19 mouse cellular contexts compared by ENCODE assay signal in the genomic region with DNA sequence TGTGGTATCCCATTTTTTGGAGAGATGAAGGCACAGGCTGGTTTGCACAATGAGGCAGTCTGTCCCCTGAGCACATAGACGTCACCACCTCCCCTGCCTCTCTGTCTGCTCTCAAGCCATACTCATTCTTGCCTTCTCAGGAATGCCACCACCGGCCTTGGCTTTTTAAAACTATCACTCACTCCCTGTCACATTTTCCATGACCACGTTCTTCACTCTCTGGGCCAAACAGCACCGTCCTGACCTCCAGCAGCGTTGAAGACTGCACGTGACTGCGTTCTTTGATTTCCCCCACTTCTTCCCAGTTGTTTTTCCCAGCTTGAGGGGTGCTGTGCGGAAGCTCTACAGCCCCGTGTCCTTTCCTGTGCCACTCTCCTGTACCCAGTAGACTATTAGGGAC.
A peak's percentile ranks its signal among the peaks of the same experiment; 100 is the strongest.
DNase-seq lines count a peak whose midpoint lies in the region; ATAC-seq lines count a peak whose summit lies in the region.
"Had no signal": no experiment of that assay in that cellular context is flagged by ENCODE, and none has a peak within 500 bp of the region (broad histone marks: within the 10 kb centered on the region; RNA-seq: fewer than 3 reads in every experiment).

No protein-coding gene starts in this region.

- no peaks in the 10 kb centered on the region for H3K27me3 ChIP-seq in lung, embryonic 16.5 days (ENCODE audit: control insufficient read depth, insufficient read depth, low read depth, low read length)
- H3K27me3 ChIP-seq in heart, embryonic 10.5 days (ENCODE audit: insufficient read depth, poor library complexity, severe bottlenecking), result no peaks in the 10 kb centered on the region
- H3K27me3 ChIP-seq in hindbrain, embryonic 13.5 days, result no peaks in the 10 kb centered on the region
- H3K27me3 ChIP-seq: intestine, embryonic 15.5 days; limb, embryonic 13.5 days; neural tube, embryonic 12.5 days had no signal

- no peak overlapping the region for H3K9ac ChIP-seq in lung, embryonic 16.5 days (ENCODE audit: low read length)
- no peak overlapping the region for H3K9ac ChIP-seq in hindbrain, embryonic 13.5 days
- H3K9ac ChIP-seq: intestine, embryonic 15.5 days; limb, embryonic 13.5 days; neural tube, embryonic 12.5 days had no signal

- no peaks in the 10 kb centered on the region for H3K36me3 ChIP-seq in lung, embryonic 16.5 days (ENCODE audit: control insufficient read depth, insufficient read depth, low read length)
- no peaks in the 10 kb centered on the region for H3K36me3 ChIP-seq in heart, embryonic 10.5 days
- no peaks in the 10 kb centered on the region for H3K36me3 ChIP-seq in hindbrain, embryonic 13.5 days
- H3K36me3 ChIP-seq: intestine, embryonic 15.5 days; limb, embryonic 13.5 days; neural tube, embryonic 12.5 days had no signal

- peak; percentile 92 to 96 for DNase-seq in adrenal gland, adult (ENCODE audit: inconsistent age in 2 of 2, low spot score in 1 of 2)
- DNase-seq in adrenal gland, postnatal 4 days (ENCODE audit: low spot score in 2 of 2), result no peak
- DNase-seq in lung, postnatal 14 days, result no peak
- peak; percentile 85 for DNase-seq in heart, embryonic 10.5 days (ENCODE audit: low spot score)
- peak; percentile 62 for DNase-seq in heart, postnatal 4 days
- DNase-seq in spleen, adult 18-20 months, result no peak
- DNase-seq: cerebellum, adult 9-10 months; gastrocnemius, adult 2 months had no signal

- WGBS in lung, embryonic 16.5 days, result 24% methylated on average over 9 of the region's 9 CpGs
- WGBS in heart, embryonic 10.5 days, result 23% methylated on average over 9 of the region's 9 CpGs
- 72% methylated on average over 9 of the region's 9 CpGs for WGBS in hindbrain, embryonic 13.5 days

- 0 out of 2 replicates have a peak, but pooled peaks have one; percentile 9 for ATAC-seq in lung, embryonic 16.5 days (ENCODE audit: low read depth)
- no peak for ATAC-seq in hindbrain, embryonic 13.5 days (ENCODE audit: low FRiP score)
- ATAC-seq: activated CD4-positive, CD25-positive, alpha-beta regulatory T cell, adult 4 months; forebrain, embryonic 16.5 days; intestine, embryonic 15.5 days had no signal

- no peak overlapping the region for H3K27ac ChIP-seq in lung, embryonic 16.5 days (ENCODE audit: low read length)
- peak overlapping the region; percentile 81 for H3K27ac ChIP-seq in heart, embryonic 10.5 days
- H3K27ac ChIP-seq in hindbrain, embryonic 13.5 days, result no peak overlapping the region
- H3K27ac ChIP-seq: gastrocnemius, adult 2 months; intestine, embryonic 15.5 days; kidney, postnatal 0 days; layer of hippocampus, adult 2 months; left cerebral cortex, adult 2 months; limb, embryonic 13.5 days; neural tube, embryonic 12.5 days had no signal

- H3K4me3 ChIP-seq in lung, embryonic 16.5 days (ENCODE audit: low read length), result no peak overlapping the region
- no peak overlapping the region for H3K4me3 ChIP-seq in heart, embryonic 10.5 days
- H3K4me3 ChIP-seq in hindbrain, embryonic 13.5 days, result no peak overlapping the region
- H3K4me3 ChIP-seq: gastrocnemius, adult 2 months; intestine, embryonic 15.5 days; layer of hippocampus, adult 2 months; left cerebral cortex, adult 2 months; limb, embryonic 13.5 days; megakaryocyte, embryonic 14.5 days; neural tube, embryonic 12.5 days had no signal

- no peak overlapping the region for H3K4me2 ChIP-seq in lung, embryonic 16.5 days (ENCODE audit: low read depth, low read length)
- H3K4me2 ChIP-seq in hindbrain, embryonic 13.5 days, result no peak overlapping the region
- H3K4me2 ChIP-seq: intestine, embryonic 15.5 days; limb, embryonic 13.5 days; neural tube, embryonic 12.5 days had no signal

- no peaks in the 10 kb centered on the region for H3K9me3 ChIP-seq in lung, embryonic 16.5 days (ENCODE audit: control insufficient read depth, low read length)
- no peaks in the 10 kb centered on the region for H3K9me3 ChIP-seq in heart, embryonic 10.5 days
- H3K9me3 ChIP-seq in hindbrain, embryonic 13.5 days, result no peaks in the 10 kb centered on the region
- H3K9me3 ChIP-seq: intestine, embryonic 15.5 days; limb, embryonic 13.5 days; megakaryocyte, embryonic 14.5 days; neural tube, embryonic 12.5 days had no signal

- H3K4me1 ChIP-seq in lung, embryonic 16.5 days (replicated peaks; ENCODE audit: control insufficient read depth, insufficient read depth, low read length), result peaks cover 21% of the 10 kb centered on the region
- peaks cover 68% of the 10 kb centered on the region for H3K4me1 ChIP-seq in heart, embryonic 10.5 days
- H3K4me1 ChIP-seq in hindbrain, embryonic 13.5 days (replicated peaks), result peaks cover 36% of the 10 kb centered on the region

Comparison
In these comparisons a context has a peak if more than half of its experiments do, and no peak if none do; other contexts are left out.
1. DNase-seq: peak in adrenal gland, adult (2 of 2), heart, embryonic 10.5 days (single experiment) and heart, postnatal 4 days (single experiment); none in adrenal gland, postnatal 4 days (0 of 2), lung, postnatal 14 days (single experiment) and spleen, adult 18-20 months (0 of 2).